Mouse (Mus musculus): Measurements from ENCODE around the gene Ralgps1. TPM values are rescaled to one million over a fixed set of nuclear protein-coding genes. Genes with fewer than 3 reads are reported as not detected.

The Ralgps1 gene
- polyA plus RNA-seq, 1 experiment from 2014 or later = 48.4 TPM

DNA sequence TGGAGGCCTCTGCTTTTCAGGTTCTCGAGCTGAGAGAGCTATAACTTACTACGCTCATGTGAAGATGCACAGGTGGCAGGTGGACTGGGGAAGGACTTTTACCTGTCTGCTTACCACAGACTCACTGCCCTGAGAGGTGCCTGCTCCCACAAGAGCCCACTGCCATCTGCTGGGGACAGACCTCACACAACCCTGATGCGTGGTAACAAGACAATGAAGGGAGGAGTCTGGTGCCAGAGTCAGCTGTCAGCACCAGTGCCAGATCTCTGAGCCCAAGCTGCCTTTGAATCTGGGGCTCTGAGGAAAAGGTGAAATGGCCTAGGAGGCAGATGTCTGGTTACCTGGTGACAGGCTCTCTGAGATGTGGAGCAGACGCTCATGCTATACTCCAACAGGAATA, 136.4 kb downstream of the Ralgps1 start:
- no peak overlapping the region for H3K4me3 ChIP-seq (ENCODE audit: low read depth, low read length)
- WGBS = 79% methylated on average over 4 of the region's 4 CpGs
- H3K27me3 ChIP-seq (ENCODE audit: control insufficient read depth, insufficient read depth, low read depth, low read length) = no peaks in the 10 kb centered on the region
- no peaks in the 10 kb centered on the region for H3K36me3 ChIP-seq (ENCODE audit: control insufficient read depth, insufficient read depth, low read length)
- no peak overlapping the region for H3K9ac ChIP-seq (ENCODE audit: low read depth, low read length)
- H3K4me2 ChIP-seq (ENCODE audit: low read length) = no peak overlapping the region
- H3K4me1 ChIP-seq (ENCODE audit: control insufficient read depth, insufficient read depth, low read length) = peaks cover 3% of the 10 kb centered on the region; the same call in 1 of the 2 replicates
- no peak overlapping the region for H3K27ac ChIP-seq (ENCODE audit: low read length)
- H3K9me3 ChIP-seq (replicated peaks; ENCODE audit: control insufficient read depth, low read length, poor library complexity, severe bottlenecking) = no peaks in the 10 kb centered on the region
- ATAC-seq = no peak

DNA sequence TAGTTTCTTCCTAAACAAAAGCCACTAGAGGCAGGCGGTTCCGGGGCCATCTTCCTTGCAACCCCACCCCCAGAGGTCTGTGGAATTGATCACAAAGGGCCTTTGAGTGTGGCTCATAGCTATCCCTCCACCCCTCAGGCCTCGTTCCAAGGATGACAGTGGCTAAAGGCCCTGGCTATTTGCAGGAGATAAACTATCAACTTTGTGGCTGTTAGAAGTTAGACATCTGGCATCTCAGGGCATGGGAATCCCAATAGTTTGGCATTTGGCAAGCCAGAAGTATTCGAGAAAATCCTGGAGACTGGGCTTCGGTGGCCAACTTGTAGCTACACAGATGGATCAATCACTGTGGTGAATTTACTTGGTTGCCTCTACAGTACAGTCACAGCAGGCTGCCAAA, 137.4 kb downstream of the Ralgps1 start:
- 76% methylated on average over 5 of the region's 5 CpGs for WGBS
- no peak for ATAC-seq

DNA sequence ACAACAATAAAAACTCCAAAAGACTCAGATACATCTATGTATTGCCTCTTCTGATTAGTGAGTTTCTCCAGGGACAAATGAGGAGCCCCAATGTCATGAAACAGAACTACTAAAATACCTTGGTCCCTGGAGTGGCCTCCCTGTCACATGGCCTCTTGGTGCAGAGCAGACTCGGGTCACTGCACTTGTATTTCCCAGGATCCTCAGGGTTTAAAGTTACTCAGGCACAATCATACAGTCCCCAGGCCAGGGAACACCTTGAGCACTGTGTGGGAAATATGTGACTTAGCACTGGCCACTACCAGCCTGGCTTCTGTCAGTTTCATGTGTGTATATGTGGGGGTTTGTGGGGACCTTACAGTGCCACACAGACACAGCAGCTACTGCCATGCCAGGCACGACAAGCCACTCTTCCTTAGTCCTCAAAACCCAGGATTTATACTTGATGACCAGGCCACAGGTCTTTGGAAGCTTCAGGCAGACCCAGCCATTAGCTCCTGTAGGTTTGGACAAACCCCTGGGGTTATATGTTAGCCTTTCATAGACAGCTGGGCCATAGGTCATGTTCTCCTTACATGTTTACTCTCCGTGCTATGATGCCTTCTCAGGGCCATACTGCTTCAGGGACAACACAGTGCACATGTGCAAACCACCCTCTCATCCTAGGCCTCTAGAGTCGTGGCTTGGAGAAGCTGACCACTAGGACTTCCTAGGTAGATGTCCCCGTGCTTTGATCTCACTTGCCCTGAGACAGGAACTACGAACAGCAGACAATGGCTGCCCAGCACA, 138.3 kb downstream of the Ralgps1 start:
- H3K27ac ChIP-seq (ENCODE audit: low read length) = no peak overlapping the region

More for the DNA sequence above, 137.4 kb downstream of the Ralgps1 start:
- no peak overlapping the region for H3K4me3 ChIP-seq (ENCODE audit: low read depth, low read length)
- H3K27ac ChIP-seq (ENCODE audit: low read length) = no peak overlapping the region
- peaks cover 3% of the 10 kb centered on the region; the same call in 1 of the 2 replicates for H3K4me1 ChIP-seq (ENCODE audit: control insufficient read depth, insufficient read depth, low read length)
- no peaks in the 10 kb centered on the region for H3K9me3 ChIP-seq (replicated peaks; ENCODE audit: control insufficient read depth, low read length, poor library complexity, severe bottlenecking)
- no peaks in the 10 kb centered on the region for H3K27me3 ChIP-seq (ENCODE audit: control insufficient read depth, insufficient read depth, low read depth, low read length)
- no peak overlapping the region for H3K9ac ChIP-seq (ENCODE audit: low read depth, low read length)
- H3K4me2 ChIP-seq (ENCODE audit: low read length) = no peak overlapping the region
- no peaks in the 10 kb centered on the region for H3K36me3 ChIP-seq (ENCODE audit: control insufficient read depth, insufficient read depth, low read length)

DNA sequence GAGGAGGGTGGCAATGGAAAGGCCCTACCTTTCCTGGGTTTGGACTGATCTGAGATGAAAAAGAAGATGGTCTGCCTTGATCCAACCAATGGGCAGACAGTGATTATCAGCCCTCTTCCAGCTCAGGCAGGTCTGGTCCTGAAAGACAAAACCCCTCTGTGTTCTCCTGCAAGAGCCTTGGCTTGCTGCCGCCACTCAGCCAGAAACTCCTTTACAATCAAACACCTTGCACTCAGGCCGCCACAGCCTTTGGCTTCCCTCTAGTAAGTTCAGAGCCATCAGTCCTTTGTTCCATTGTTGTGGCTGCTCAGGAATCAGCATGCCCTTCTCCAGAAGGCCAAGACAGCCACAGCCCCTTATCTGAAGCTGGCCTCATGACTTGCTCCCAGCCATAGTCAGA, 139.5 kb downstream of the Ralgps1 start:
- H3K4me1 ChIP-seq (ENCODE audit: control insufficient read depth, insufficient read depth, low read length) = peaks cover 3% of the 10 kb centered on the region; the same call in 1 of the 2 replicates
- no peak for ATAC-seq
- no peaks in the 10 kb centered on the region for H3K27me3 ChIP-seq (ENCODE audit: control insufficient read depth, insufficient read depth, low read depth, low read length)
- no peak overlapping the region for H3K27ac ChIP-seq (ENCODE audit: low read length)
- H3K4me3 ChIP-seq (ENCODE audit: low read depth, low read length) = no peak overlapping the region
- H3K36me3 ChIP-seq (ENCODE audit: control insufficient read depth, insufficient read depth, low read length) = no peaks in the 10 kb centered on the region
- WGBS = 50% methylated on average over 2 of the region's 2 CpGs
- H3K4me2 ChIP-seq (ENCODE audit: low read length) = no peak overlapping the region
- no peaks in the 10 kb centered on the region for H3K9me3 ChIP-seq (replicated peaks; ENCODE audit: control insufficient read depth, low read length, poor library complexity, severe bottlenecking)
- H3K9ac ChIP-seq (ENCODE audit: low read depth, low read length) = no peak overlapping the region

More for the DNA sequence above, 138.3 kb downstream of the Ralgps1 start:
- Histone ChIP-seq H3K9me3 (replicated peaks; ENCODE audit: control insufficient read depth, low read length, poor library complexity, severe bottlenecking) (no peaks in the 10 kb centered on the region), H3K9ac (ENCODE audit: low read depth, low read length) (no peak overlapping the region), H3K4me1 (ENCODE audit: control insufficient read depth, insufficient read depth, low read length) (peaks cover 3% of the 10 kb centered on the region; the same call in 1 of the 2 replicates), H3K4me2 (ENCODE audit: low read length) (no peak overlapping the region), H3K36me3 (ENCODE audit: control insufficient read depth, insufficient read depth, low read length) (no peaks in the 10 kb centered on the region), H3K4me3 (ENCODE audit: low read depth, low read length) (no peak overlapping the region), H3K27me3 (ENCODE audit: control insufficient read depth, insufficient read depth, low read depth, low read length) (no peaks in the 10 kb centered on the region)
- 78% methylated on average over 6 of the region's 6 CpGs for WGBS
- no peak; the same call in 1 of the 2 replicates for ATAC-seq

DNA sequence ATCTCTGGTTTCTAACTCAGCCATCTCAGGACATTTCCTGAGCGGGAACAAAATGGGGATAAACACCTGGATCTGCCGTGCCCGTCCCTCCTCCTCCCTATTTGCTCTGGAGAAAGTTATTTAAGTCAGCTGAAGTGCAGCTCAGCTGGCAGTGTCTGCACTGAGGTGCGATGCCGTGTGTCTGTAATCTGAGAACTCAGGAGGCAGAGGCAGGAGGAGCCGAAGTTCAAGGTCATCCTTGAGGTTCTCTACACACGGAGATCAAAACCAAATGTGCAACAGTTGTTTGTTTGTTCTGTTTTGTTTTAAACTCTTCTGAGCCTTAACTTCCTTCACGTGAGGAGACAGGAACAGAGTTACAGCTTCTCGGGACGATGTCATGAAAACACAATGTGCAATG, 140.6 kb downstream of the Ralgps1 start:
- Histone ChIP-seq H3K27ac (ENCODE audit: low read length) (no peak overlapping the region), H3K4me1 (ENCODE audit: control insufficient read depth, insufficient read depth, low read length) (peaks cover 3% of the 10 kb centered on the region; the same call in 1 of the 2 replicates), H3K27me3 (ENCODE audit: control insufficient read depth, insufficient read depth, low read depth, low read length) (no peaks in the 10 kb centered on the region), H3K4me2 (ENCODE audit: low read length) (no peak overlapping the region), H3K9me3 (replicated peaks; ENCODE audit: control insufficient read depth, low read length, poor library complexity, severe bottlenecking) (no peaks in the 10 kb centered on the region), H3K9ac (ENCODE audit: low read depth, low read length) (no peak overlapping the region), H3K36me3 (ENCODE audit: control insufficient read depth, insufficient read depth, low read length) (no peaks in the 10 kb centered on the region), H3K4me3 (ENCODE audit: low read depth, low read length) (no peak overlapping the region)
- 84% methylated on average over 10 of the region's 10 CpGs for WGBS
- ATAC-seq = no peak

DNA sequence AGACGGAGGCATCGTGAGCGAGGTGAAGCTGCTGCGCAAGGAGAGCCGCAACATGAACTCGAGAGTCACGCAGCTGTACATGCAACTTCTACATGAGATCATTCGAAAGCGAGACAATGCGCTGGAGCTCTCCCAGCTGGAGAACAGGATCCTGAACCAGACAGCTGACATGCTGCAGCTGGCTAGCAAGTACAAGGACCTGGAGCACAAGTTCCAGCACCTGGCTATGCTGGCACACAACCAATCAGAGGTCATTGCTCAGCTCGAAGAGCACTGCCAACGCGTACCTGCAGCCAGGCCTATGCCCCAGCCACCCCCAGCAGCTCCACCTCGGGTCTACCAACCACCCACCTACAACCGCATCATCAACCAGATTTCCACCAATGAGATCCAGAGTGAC, 142.7 kb downstream of the Ralgps1 start:
- 93% methylated on average over 15 of the region's 15 CpGs for WGBS
- Histone ChIP-seq H3K4me1 (ENCODE audit: control insufficient read depth, insufficient read depth, low read length) (no peaks in the 10 kb centered on the region), H3K4me3 (ENCODE audit: low read depth, low read length) (no peak overlapping the region), H3K4me2 (ENCODE audit: low read length) (no peak overlapping the region), H3K9me3 (replicated peaks; ENCODE audit: control insufficient read depth, low read length, poor library complexity, severe bottlenecking) (no peaks in the 10 kb centered on the region), H3K27ac (ENCODE audit: low read length) (no peak overlapping the region), H3K36me3 (ENCODE audit: control insufficient read depth, insufficient read depth, low read length) (no peaks in the 10 kb centered on the region), H3K9ac (ENCODE audit: low read depth, low read length) (no peak overlapping the region), H3K27me3 (ENCODE audit: control insufficient read depth, insufficient read depth, low read depth, low read length) (no peaks in the 10 kb centered on the region)
- no peak for ATAC-seq

DNA sequence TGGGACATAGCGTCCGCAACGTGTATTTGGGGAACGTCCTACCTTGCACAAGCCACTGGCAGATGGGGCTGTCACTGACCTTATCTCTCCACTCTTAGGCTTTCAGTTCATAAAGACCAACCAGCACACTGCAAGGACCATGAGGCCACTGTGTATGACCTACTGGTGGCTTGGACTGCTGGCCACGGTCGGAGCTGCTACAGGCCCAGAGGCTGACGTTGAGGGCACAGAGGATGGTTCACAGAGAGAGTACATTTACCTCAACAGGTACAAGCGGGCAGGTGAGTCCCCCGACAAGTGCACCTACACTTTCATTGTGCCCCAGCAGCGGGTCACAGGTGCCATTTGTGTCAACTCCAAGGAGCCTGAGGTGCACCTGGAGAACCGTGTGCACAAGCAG, 143.2 kb downstream of the Ralgps1 start:
- no peaks in the 10 kb centered on the region for H3K9me3 ChIP-seq (replicated peaks; ENCODE audit: control insufficient read depth, low read length, poor library complexity, severe bottlenecking)
- H3K4me1 ChIP-seq (ENCODE audit: control insufficient read depth, insufficient read depth, low read length) = no peaks in the 10 kb centered on the region
- no peak overlapping the region for H3K4me2 ChIP-seq (ENCODE audit: low read length)
- no peak overlapping the region for H3K4me3 ChIP-seq (ENCODE audit: low read depth, low read length)
- no peaks in the 10 kb centered on the region for H3K36me3 ChIP-seq (ENCODE audit: control insufficient read depth, insufficient read depth, low read length)
- no peak overlapping the region for H3K27ac ChIP-seq (ENCODE audit: low read length)
- H3K9ac ChIP-seq (ENCODE audit: low read depth, low read length) = no peak overlapping the region
- 95% methylated on average over 11 of the region's 11 CpGs for WGBS
- H3K27me3 ChIP-seq (ENCODE audit: control insufficient read depth, insufficient read depth, low read depth, low read length) = no peaks in the 10 kb centered on the region
- ATAC-seq = no peak

DNA sequence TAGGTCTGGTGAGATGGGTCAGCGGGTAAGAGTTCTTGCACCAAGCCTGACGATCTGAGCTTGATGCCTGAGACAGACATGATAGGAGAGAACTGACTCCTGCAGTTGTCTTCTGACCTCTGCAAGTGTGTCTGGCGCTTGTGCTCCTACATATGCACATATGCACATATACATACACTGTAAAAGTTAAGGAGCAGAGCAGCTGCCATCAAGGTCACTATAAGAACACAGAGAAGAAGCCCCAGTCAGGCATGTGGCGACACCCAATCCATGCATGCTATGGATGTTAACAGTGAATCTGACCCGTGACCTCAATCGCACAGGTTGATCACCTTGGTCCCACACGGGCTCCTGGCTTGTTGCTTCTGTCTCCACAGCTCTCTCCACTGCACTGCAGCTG, 145.4 kb downstream of the Ralgps1 start:
- Histone ChIP-seq H3K27ac (ENCODE audit: low read length) (no peak overlapping the region), H3K36me3 (ENCODE audit: control insufficient read depth, insufficient read depth, low read length) (no peaks in the 10 kb centered on the region), H3K9ac (ENCODE audit: low read depth, low read length) (no peak overlapping the region), H3K9me3 (replicated peaks; ENCODE audit: control insufficient read depth, low read length, poor library complexity, severe bottlenecking) (no peaks in the 10 kb centered on the region), H3K4me2 (ENCODE audit: low read length) (no peak overlapping the region), H3K4me1 (ENCODE audit: control insufficient read depth, insufficient read depth, low read length) (no peaks in the 10 kb centered on the region), H3K27me3 (ENCODE audit: control insufficient read depth, insufficient read depth, low read depth, low read length) (no peaks in the 10 kb centered on the region), H3K4me3 (ENCODE audit: low read depth, low read length) (no peak overlapping the region)
- no peak for ATAC-seq
- WGBS = 94% methylated on average over 7 of the region's 7 CpGs

DNA sequence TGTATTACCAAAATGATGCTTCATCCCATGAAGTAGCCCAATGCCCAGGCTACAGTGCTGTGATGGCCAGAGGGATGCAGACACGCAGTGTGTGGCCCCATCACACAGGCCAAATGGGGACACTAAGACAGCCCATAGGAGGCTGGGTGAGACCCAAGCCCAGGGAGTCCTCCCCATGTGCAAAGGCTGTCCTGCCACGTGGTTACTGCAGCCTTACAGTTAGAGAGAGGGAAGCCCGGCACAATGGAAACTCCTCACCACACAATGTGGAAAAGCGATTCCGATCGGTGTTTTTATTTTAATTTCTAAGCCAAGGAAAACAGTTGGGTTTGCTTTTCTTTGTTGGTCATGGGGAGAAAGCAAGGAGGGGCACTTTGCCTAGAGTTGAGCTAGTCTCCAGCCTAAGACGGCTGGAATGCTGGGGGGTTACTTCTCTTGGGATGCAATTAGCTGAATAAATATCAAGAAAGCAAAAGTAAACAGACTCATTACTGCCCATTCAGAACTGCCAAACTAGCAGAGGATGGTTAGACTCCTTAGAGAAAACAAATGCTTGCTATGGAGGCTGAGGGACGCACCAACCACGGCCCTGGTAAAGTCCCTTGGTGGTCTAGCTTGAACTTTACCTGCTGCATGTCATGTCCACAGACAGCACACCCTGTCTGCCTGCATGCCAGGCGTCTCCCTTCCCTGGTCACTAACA, 147.5 kb downstream of the Ralgps1 start:
- WGBS = 75% methylated on average over 10 of the region's 10 CpGs
- H3K27ac ChIP-seq (ENCODE audit: low read length) = no peak overlapping the region

More for the DNA sequence above, 147.5 kb downstream of the Ralgps1 start:
- no peak for ATAC-seq
- no peaks in the 10 kb centered on the region for H3K9me3 ChIP-seq (replicated peaks; ENCODE audit: control insufficient read depth, low read length, poor library complexity, severe bottlenecking)
- H3K4me2 ChIP-seq (ENCODE audit: low read length) = no peak overlapping the region
- H3K9ac ChIP-seq (ENCODE audit: low read depth, low read length) = no peak overlapping the region
- no peaks in the 10 kb centered on the region for H3K27me3 ChIP-seq (ENCODE audit: control insufficient read depth, insufficient read depth, low read depth, low read length)
- H3K4me3 ChIP-seq (ENCODE audit: low read depth, low read length) = no peak overlapping the region
- no peaks in the 10 kb centered on the region for H3K4me1 ChIP-seq (ENCODE audit: control insufficient read depth, insufficient read depth, low read length)
- H3K36me3 ChIP-seq (ENCODE audit: control insufficient read depth, insufficient read depth, low read length) = no peaks in the 10 kb centered on the region

All from midbrain, embryonic 16.5 days (tissue).